Mouse (Mus musculus) forelimb bud, embryonic 11.5 days (tissue): ENCODE measurements around the gene Cxcl16.
A peak's percentile ranks its signal among the peaks of the same experiment; 100 is the strongest.

Experiments used
- DNase-seq: peaks from one replicate; pipeline ENCODE4 v3.0.0-alpha.2; 2012; ENCODE audit warnings: low read depth, low spot score

Gene Cxcl16

DNA sequence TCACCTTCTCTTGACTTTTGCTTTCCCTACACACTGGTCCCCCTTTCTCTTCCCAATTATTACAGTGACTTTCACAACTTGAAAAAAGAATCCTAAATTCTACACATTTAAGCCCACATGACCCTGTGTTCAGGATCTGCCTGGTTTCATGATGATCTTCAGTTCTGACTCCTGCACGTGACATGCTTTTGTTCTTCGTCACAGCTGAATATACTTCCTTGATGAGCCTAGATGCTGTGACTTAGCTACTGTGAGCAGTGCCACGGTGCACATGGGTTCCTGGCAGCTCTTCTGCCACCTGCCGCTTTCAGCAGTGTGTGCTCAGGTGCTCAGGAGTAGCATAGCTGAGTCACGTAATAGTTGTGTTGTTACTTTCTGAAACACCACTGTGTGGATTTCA lies 47.2 kb downstream of the Cxcl16 start:
- DNase-seq = no peak

- DNase-seq = no peak
These were observed 49.5 kb downstream of the Cxcl16 start for GRCm38 (mm10) chr11:70410297-70410643.

- peak; percentile 98 for DNase-seq
These were observed 50.0 kb downstream of the Cxcl16 start, which contains the start of gene Pelp1 for GRCm38 (mm10) chr11:70409594-70410296. TSS of gene Pelp1 (minus strand) at chr11:70410031.
